Mouse (Mus musculus): ENCODE data around the gene Serpina1f. TPM values are rescaled to one million over a fixed set of nuclear protein-coding genes. Genes with fewer than 3 reads are reported as not detected.

Serpina1f gene
- not detected in 2 replicates for total RNA-seq (2023)

GRCm38 (mm10) chr12:103695429-103695828 is at the start of gene Serpina1f:
Serpina1f (minus strand) TSS chr12:103695529.

GRCm38 (mm10) chr12:103676039-103676438 is 19.3 kb downstream of the Serpina1f start, which contains the start of gene Serpina16:
Serpina16 (minus strand) TSS chr12:103676139.

GRCm38 (mm10) chr12:103656848-103657626 is 38.3 kb downstream of the Serpina1f start, which contains the start of gene Serpina6:
Serpina6 (minus strand) TSS chr12:103657212.

Other genes with a start within 250 kb of the Serpina1f start
- not detected in 2 replicates for gene Ifi27l2b, start 238.3 kb downstream of the Serpina1f start, total RNA-seq (2023)
- gene Ppp4r4, start 163.2 kb downstream of the Serpina1f start, total RNA-seq (2023): 0.44 TPM in 1 of 2 replicates, not detected in the other
- gene Serpina10, start 64.1 kb downstream of the Serpina1f start, total RNA-seq (2023): 0.13 TPM in 1 of 2 replicates, not detected in the other
- not detected in 2 replicates for gene Serpina6, start 38.3 kb downstream of the Serpina1f start, total RNA-seq (2023)
- not detected in 2 replicates for gene Serpina16, start 19.4 kb downstream of the Serpina1f start, total RNA-seq (2023)
- 0.48 TPM in 1 of 2 replicates, not detected in the other for gene Serpina1d, start 78.1 kb upstream of the Serpina1f start, total RNA-seq (2023)
- 1.5 TPM in 1 of 2 replicates, not detected in the other for gene Serpina1b, start 134.8 kb upstream of the Serpina1f start, total RNA-seq (2023)
- gene Serpina1a, start 168.0 kb upstream of the Serpina1f start, total RNA-seq (2023): 0.57 TPM in 1 of 2 replicates, not detected in the other
- gene Serpina1c, start 209.4 kb upstream of the Serpina1f start, total RNA-seq (2023): 0.34 and 0.35 TPM in 2 replicates

Data from neutrophil, adult 65 days (primary cell).